Mouse (Mus musculus): ENCODE data around the gene Mob2.

DNA sequence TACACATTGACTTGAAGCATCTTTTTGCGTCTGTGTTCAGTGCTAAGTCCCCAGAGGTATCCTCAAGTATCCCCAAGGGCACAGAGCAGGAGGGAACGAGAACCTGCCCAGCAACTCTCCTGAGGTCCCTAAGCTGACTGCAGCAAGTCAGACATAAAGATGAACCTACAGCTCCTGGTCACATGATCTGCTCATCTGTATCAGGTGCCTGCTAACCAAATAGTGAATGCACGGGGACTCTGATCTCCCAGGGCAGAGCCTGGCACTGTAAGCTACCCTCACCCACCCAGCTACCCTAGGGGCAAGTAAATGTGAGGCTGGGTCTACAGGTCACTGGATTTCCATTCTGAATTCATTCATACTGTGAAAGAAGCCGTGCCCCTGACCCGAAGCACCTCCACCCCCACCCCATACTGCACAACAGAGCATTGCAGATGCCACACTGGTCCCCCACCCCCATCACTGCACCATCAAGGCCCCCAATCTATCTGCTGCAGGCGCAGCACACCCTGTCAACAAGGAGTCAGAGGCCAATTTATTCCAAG is 32.9 kb upstream of the Mob2 start:
- no peak for TF ChIP-seq POLR2A (IDR thresholded peaks at IDR 0.05; ENCODE audit: extremely low read depth, insufficient read depth, low read length)
- no peak for TF ChIP-seq CTCF (IDR thresholded peaks at IDR 0.05; ENCODE audit: extremely low read depth, insufficient read depth, low read length)
